Mouse (Mus musculus): Measurements from ENCODE around the gene Mep1a. TPM values are rescaled to one million over a fixed set of nuclear protein-coding genes. Genes with fewer than 3 reads are reported as not detected.

Gene Mep1a
- polyA plus RNA-seq, 1 experiment from 2014 or later: not detected

DNA sequence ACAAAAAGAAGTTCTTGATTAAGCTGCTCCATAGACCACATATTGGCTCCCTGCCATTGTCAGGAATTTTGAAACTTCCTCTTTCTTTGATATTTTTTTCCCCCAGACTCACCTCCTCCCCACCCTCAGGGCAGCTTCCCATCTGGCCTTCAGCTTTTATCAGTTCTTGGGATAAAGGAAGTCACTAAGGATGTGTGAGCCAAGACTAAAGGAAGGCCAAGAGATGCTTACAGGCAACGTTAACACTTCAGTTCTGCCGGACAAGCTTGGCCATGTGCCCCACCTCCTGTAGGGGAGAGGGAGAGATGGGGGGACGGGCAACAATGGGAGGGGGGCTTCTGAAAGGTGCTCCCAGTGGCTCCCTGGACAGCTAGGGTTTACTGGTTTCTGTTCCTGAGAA, 32.6 kb downstream of the Mep1a start:
- WGBS: 23% methylated on average over 3 of the region's 3 CpGs
- ATAC-seq (replicated peaks): no peak
- H3K36me3 ChIP-seq: no peaks in the 10 kb centered on the region
- H3K9me3 ChIP-seq: no peaks in the 10 kb centered on the region
- H3K4me1 ChIP-seq: no peaks in the 10 kb centered on the region
- H3K27ac ChIP-seq (replicated peaks): no peak overlapping the region
- no peak overlapping the region for H3K4me2 ChIP-seq (replicated peaks)
- H3K4me3 ChIP-seq: no peak overlapping the region
- H3K9ac ChIP-seq (replicated peaks): no peak overlapping the region
- no peaks in the 10 kb centered on the region for H3K27me3 ChIP-seq

GRCm38 (mm10) chr17:43460245-43461181, 42.1 kb downstream of the Mep1a start:
- no peak overlapping the region for H3K9ac ChIP-seq (replicated peaks)
- peak overlapping the region; percentile 14; the same call in 1 of the 2 replicates for H3K27ac ChIP-seq (replicated peaks)
- H3K27me3 ChIP-seq: no peaks in the 10 kb centered on the region
- 36% methylated on average over 19 of the region's 19 CpGs for WGBS
- H3K36me3 ChIP-seq: no peaks in the 10 kb centered on the region
- peaks cover 11% of the 10 kb centered on the region for H3K4me1 ChIP-seq
- no peak overlapping the region for H3K4me3 ChIP-seq
- H3K4me2 ChIP-seq (replicated peaks): no peak overlapping the region
- H3K9me3 ChIP-seq: no peaks in the 10 kb centered on the region
- peak; percentile 90 for ATAC-seq (replicated peaks)

DNA sequence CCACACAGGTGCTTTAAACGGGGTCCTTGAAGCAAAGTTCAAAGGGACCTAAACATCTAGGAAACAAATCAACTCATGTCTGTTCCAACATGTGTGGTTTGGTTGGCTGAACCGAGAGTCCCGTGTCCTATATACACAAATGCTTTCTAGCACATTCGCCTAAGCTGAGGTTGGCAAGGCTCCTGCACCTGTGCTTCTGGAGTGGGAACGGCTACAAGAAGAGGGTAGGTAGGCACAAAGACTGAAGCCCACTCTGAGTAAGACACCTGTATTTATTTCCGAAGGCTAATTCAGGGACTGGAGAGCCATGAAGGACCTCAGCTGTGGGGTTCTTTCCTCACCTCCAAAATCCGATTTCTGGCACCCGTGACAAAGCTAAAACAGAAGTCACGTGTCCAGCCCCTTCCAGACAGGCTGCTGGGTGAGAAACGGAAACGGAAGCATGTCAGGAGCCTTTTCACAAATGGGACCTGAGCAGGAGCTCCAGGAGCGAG, 42.8 kb downstream of the Mep1a start:
- no peak; the same call in 1 of the 2 replicates for ATAC-seq (replicated peaks)
- H3K4me2 ChIP-seq (replicated peaks): no peak overlapping the region
- H3K27me3 ChIP-seq: no peaks in the 10 kb centered on the region
- no peak overlapping the region; the same call in 1 of the 2 replicates for H3K27ac ChIP-seq (replicated peaks)
- H3K4me3 ChIP-seq: no peak overlapping the region
- no peak overlapping the region for H3K9ac ChIP-seq (replicated peaks)
- WGBS: 80% methylated on average over 12 of the region's 12 CpGs
- peaks cover 11% of the 10 kb centered on the region for H3K4me1 ChIP-seq
- no peaks in the 10 kb centered on the region for H3K9me3 ChIP-seq
- no peaks in the 10 kb centered on the region for H3K36me3 ChIP-seq

GRCm38 (mm10) chr17:43458598-43458997, 44.0 kb downstream of the Mep1a start:
- Histone ChIP-seq H3K4me1 (peaks cover 11% of the 10 kb centered on the region), H3K4me2 (replicated peaks) (no peak overlapping the region), H3K9ac (replicated peaks) (no peak overlapping the region), H3K9me3 (no peaks in the 10 kb centered on the region), H3K4me3 (no peak overlapping the region), H3K36me3 (no peaks in the 10 kb centered on the region), H3K27ac (replicated peaks) (no peak overlapping the region), H3K27me3 (no peaks in the 10 kb centered on the region)
- ATAC-seq (replicated peaks): peak; percentile 45
- 15% methylated on average over 9 of the region's 9 CpGs for WGBS

- no peaks in the 10 kb centered on the region for H3K4me1 ChIP-seq
- H3K4me3 ChIP-seq: no peak overlapping the region
- H3K36me3 ChIP-seq: no peaks in the 10 kb centered on the region
- H3K9ac ChIP-seq (replicated peaks): no peak overlapping the region
- no peak overlapping the region for H3K4me2 ChIP-seq (replicated peaks)
- no peak overlapping the region for H3K27ac ChIP-seq (replicated peaks)
- no peak for ATAC-seq (replicated peaks)
- H3K27me3 ChIP-seq: no peaks in the 10 kb centered on the region
- no peaks in the 10 kb centered on the region for H3K9me3 ChIP-seq
- WGBS: 100% methylated on average over 1 of the region's 1 CpGs
Measured at GRCm38 (mm10) chr17:43451216-43451615, 51.4 kb downstream of the Mep1a start.

DNA sequence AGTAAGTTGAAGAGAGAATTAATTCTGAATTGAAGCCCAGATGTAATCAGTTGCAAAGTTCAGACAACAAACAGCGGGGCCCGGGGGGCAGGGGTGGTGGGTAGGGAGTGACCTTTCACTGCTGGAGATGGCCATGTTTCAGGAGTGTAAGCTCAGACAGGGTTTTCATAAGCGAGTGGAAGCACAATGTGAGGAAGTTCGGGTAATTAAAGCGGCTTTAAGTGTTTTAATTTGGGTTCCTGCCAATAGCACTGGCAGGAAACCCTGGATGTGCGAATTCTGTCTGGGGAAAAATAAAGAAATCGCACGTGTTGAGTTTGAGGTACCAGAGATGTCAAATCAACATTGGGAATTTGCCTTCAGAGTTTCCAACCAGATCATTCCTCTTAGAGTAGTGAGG, 68.1 kb downstream of the Mep1a start:
- Histone ChIP-seq H3K27me3 (no peaks in the 10 kb centered on the region), H3K36me3 (no peaks in the 10 kb centered on the region), H3K9ac (replicated peaks) (no peak overlapping the region), H3K4me2 (replicated peaks) (no peak overlapping the region), H3K4me3 (no peak overlapping the region), H3K9me3 (no peaks in the 10 kb centered on the region), H3K4me1 (no peaks in the 10 kb centered on the region), H3K27ac (replicated peaks) (no peak overlapping the region)
- ATAC-seq (replicated peaks): 0 out of 2 replicates have a peak, but pooled peaks have one; percentile 38
- WGBS: 57% methylated on average over 8 of the region's 8 CpGs

DNA sequence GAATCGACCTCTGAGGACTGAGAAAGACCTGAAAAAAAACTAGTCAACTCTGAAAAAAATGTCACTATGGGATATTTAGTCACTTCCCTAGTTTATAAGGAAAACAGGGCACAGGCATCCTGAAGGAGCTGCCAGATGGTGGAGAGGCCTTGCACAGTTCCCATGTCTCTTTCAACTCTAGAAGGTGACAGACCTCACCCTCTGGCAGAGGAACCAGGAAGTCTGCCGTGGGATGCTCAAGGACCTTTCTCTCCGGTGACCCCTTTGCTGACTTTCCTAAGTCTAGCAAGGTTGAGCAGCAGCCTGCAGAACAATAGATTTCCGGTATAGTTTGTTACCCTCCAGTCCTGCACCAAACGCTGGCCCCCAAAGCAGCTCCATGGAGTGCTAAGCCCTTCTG, 70.9 kb downstream of the Mep1a start:
- H3K9ac ChIP-seq (replicated peaks): no peak overlapping the region
- H3K27me3 ChIP-seq: no peaks in the 10 kb centered on the region
- H3K27ac ChIP-seq (replicated peaks): no peak overlapping the region
- no peaks in the 10 kb centered on the region for H3K4me1 ChIP-seq
- no peak overlapping the region for H3K4me3 ChIP-seq
- no peak for ATAC-seq (replicated peaks)
- H3K36me3 ChIP-seq: no peaks in the 10 kb centered on the region
- no peaks in the 10 kb centered on the region for H3K9me3 ChIP-seq
- WGBS: 85% methylated on average over 5 of the region's 5 CpGs
- H3K4me2 ChIP-seq (replicated peaks): no peak overlapping the region

Other genes with a start within 250 kb of the Mep1a start
- not detected in 2 replicates for gene Adgrf1, start 232.5 kb downstream of the Mep1a start, polyA plus RNA-seq (2015; fragmentation: Nextera tagmentation; extraction: Ambion mirVana)
- 6.3 and 6.5 TPM in 2 replicates for gene Adgrf5, start 142.4 kb downstream of the Mep1a start, polyA plus RNA-seq (2015; fragmentation: Nextera tagmentation; extraction: Ambion mirVana)
- 0.19 and 0.47 TPM in 2 replicates for gene Ankrd66, start 40.8 kb upstream of the Mep1a start, polyA plus RNA-seq (2015; fragmentation: Nextera tagmentation; extraction: Ambion mirVana)
- gene Pla2g7, start 65.3 kb upstream of the Mep1a start, polyA plus RNA-seq (2015; fragmentation: Nextera tagmentation; extraction: Ambion mirVana): 8.0 and 9.0 TPM in 2 replicates
- gene Tdrd6, start 127.5 kb upstream of the Mep1a start, polyA plus RNA-seq (2015; fragmentation: Nextera tagmentation; extraction: Ambion mirVana): 0.34 and 0.52 TPM in 2 replicates
- 117 and 123 TPM in 2 replicates for gene Slc25a27, start 164.4 kb upstream of the Mep1a start, polyA plus RNA-seq (2015; fragmentation: Nextera tagmentation; extraction: Ambion mirVana)
- gene Cyp39a1, start 164.6 kb upstream of the Mep1a start, polyA plus RNA-seq (2015; fragmentation: Nextera tagmentation; extraction: Ambion mirVana): 21.8 and 24.1 TPM in 2 replicates

Measured in forebrain, embryonic 15.5 days (tissue).